Mouse (Mus musculus): Measurements from ENCODE around the gene Pdzrn3.

The Pdzrn3 gene

DNA sequence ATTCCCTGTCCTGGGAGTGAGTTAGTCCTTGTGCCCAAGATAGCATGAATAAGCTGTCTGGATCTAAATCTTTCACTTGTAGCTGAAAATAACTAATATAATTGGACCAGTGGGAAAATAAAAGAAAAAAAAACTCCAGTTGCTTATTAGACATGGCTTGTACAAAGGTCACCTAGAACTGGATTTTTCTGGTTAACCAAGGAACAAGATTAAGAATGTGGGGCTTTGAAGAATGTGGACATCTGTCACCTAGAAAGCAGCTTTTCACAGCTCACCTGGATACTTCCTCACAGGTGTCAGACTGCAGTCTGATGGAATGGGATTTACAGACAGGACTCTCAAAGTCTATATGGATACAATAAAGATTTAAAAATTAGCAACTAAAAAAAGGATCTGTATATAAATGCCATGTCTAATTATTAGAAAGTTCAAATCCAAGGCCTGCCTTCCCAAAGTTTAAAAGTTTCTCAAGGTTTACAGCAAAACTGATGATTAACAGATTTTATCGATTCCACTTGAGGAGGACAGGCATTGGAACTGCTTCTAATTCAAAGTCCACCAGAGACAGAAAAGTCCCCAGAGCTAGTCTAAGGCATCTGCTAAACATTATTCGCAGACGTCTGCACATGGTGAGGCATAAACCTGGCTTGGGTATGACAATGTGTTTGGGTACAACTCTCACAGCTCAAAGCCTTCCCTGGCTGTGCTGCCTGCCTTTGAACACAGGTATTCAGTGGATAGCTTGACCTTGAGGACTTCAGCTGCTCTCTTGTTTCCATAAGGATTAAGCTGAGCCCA lies 51.7 kb downstream of the Pdzrn3 start:
- DNase-seq, result no peak

DNA sequence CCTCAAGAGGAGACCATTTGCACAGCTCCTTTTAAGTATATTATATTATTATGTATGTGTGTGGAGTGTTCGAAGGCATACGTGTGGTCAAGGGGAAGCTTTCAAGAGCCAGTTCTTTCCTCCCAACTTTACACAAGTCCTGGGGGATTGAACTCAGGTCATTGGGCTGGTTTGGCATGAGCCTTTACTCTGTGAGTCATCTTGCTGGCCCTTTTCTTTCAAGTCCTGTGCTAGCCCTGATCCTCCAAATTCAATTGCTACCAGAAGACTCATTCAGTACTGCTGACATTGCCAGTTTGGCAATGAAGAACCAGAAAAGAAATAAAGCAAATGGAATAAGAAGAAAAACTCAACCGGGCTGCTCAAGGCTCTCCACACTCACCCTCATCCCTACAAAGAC lies 55.1 kb downstream of the Pdzrn3 start:
- no peak for DNase-seq

DNA sequence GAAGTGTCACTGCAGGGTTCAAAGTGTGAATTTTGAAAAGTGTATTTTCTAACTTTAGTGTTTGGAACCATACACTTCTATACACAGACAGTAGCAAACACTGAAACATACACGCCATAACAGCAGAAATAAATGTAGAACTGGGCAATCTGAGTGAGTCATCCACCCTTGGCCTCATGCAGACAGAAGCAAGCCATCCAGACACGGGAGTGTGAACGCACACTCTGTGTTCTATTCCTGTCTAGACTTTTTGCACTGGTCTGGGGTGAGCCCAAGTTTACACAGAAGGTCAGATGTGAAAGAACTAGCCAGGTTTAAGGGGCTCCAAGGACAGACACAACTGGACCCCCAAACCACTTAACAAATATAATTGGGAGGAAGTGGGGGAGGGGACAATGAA lies 57.3 kb downstream of the Pdzrn3 start:
- no peak for DNase-seq

DNA sequence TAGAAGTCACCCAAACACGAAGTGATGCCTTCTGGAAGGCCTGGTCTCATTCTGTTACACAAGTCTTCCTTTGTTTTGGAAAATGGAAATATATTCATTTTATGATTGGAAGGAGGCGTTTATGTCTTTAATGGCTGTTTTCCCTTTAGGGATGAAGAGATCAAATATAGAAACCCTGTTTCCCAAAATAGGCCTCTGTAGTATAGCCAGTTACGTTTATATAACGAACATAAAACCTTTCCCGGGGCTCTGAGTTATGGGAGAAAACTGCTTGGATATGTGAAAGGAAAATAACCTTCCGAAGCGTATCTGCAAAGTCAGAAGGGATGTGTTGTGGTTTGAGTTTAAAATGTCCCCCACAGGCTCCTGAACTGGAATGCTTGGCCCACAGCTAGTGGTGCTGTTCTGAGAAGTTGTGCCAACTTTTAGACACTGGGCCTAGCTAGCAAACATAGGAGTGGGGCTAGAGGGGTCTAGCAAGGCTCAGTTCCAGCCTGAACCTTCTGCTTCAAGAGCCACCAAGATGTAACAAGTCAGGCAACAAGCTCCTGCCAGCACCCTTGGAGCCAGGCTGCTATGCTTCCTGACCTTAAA lies 58.2 kb downstream of the Pdzrn3 start:
- no peak for DNase-seq

DNA sequence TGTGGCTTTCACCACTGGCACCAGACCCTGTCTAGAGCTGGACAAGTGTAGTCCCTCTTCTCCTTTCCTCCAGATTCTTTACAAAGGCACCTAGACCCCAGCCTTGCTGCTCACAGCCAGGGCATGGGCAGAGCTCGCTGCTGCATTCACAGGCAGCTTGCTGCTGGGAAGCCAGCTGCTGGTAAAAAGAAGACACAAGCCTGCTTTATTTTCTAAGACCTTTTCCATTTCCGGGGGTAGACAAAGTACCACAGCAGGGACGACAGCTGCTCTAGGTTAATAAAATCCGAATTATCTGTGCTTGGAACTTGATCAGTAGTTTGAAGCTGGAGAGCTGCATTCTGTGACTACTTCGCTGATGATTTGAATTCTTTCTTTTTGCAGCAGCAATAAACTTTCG lies 59.2 kb downstream of the Pdzrn3 start:
- DNase-seq, result no peak

DNA sequence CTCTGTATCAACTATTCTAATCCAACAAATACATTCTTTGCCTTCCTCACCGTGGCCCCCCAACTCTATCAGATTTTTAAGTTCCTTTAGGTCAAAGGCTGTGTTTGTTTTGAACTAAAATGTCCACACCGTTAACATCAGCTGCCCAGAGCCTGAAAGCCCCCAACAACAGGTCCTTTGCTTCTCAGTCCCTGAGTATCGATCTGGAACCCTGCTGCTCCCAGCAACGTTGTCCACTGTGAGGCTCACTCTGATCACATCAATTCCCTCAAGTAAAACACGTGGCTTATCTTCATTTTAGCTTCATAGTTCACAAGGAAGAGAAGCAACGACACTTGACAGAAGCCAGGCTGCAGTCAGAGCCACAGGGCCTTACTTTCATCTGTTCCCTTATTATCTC lies 66.3 kb downstream of the Pdzrn3 start:
- DNase-seq, result no peak

DNA sequence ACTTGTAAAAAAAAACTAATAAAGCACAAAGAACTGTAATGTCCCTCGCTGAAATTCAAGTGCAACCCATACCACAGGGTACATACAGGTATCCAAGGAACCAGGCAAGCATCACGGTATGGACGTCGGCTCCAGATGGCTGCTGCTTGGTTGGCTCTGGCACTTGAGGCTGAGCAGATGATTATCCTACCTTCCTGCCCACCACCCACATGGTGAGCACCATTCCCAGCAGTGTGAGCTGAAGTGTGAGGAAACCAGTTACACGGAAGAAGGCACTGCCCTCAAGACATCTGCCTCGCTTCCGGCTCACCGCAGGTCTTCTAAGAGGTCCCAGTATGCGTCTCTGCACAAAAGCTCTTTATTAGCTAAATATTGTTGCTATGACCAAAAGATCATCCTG lies 67.2 kb downstream of the Pdzrn3 start:
- no peak for DNase-seq

DNA sequence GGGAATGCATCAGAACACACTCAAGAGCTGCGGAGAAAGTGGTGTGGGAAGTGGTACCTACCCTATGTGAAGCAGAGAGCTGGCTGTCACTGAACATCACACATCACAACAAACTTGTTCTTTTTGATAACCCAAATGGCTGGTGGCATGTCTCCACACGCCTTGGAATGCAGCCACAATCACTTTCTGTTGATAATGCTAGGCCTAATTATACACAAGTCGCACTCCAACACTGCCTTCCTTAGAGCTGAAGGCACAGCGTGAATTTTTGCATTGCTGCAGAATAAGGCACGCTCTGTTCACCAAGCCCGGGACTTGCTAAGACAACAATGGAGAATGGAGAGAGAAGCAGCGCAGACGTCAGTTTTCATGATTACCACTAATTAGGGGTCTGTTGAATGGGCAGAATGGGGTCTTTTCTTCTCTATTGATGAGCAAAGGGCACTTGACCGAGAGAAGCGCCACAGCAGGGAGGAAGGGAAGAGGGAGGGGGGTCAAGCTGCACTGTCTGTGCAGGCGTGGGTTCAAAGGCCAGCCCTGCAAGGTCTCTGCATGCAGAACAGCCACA lies 69.6 kb downstream of the Pdzrn3 start:
- DNase-seq, result peak in 1 of 2 experiments; percentile 14

DNA sequence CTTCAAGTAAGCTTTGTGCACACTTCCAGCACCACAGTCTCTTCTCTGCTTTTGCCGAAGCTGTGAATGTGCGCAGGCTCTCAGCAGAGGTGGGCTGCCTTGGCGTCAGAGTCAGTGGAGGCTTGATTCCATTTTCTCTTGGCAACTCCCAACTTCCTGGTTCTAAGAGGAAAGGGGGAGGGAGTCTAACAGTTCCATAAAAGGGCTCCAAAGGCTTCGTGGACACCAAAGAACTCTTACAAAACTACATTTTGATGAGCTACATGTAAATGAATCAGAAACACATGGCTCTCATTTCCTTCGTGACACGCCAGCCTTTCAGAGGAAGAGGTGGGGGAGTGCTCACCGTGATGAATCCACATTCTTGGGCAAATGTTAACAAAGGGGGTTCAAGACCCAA lies 70.9 kb downstream of the Pdzrn3 start:
- no peak for DNase-seq

DNA sequence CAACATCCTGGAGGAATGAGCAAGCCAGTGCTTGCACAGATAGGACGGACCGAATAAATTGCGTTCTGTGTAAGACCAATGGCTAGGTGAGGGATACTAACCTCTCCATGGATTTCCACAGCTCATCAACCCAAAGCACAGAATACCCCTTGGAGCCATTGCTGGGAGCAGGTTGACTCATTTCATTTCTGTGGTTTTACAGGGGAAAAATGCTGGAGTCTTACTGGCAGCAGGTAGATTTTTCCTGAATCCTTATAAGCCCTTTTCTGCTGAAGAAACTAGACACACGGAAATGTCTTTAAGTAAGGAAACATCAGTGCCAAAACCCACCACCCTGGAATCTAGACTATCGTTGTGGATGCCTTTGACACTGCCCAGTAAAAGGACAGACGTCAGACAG lies 72.2 kb downstream of the Pdzrn3 start:
- DNase-seq, result no peak

DNA sequence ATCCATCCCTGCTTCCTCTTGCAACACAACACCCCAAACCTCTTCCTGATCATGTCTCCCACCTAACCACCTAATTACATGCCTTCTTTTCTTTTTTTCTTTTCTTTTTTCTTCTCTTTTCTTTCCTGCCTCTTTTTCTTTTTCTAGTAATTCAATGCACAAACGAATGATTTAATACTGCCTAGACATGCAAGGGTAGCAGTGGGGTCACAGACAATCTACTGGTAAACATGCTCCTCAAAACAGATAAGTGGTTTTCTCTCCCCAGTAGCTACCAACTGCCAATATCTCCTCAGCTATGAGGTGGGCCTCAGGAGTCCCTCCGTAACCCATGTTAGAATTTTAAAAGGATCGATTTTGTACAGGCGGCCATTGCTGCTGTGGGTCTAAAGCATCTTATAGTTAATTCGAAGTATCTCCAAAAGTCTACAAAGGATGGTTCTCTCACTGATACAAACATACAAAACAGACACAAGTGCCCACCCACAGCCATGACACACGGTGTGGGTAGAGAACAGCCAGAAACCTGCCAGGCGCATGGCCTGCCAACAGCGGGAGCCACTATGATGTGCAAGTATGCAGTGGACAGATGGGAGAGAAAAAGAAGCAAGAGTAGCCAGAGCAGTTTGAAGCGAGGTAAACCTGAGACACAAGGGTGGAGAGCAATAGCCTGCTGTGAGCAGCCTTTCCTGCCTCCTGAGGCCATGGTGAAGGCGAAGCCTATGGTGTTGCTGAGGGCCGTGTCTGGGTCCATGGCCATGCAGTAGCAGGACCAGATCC lies 73.5 kb downstream of the Pdzrn3 start:
- no peak for DNase-seq

DNA sequence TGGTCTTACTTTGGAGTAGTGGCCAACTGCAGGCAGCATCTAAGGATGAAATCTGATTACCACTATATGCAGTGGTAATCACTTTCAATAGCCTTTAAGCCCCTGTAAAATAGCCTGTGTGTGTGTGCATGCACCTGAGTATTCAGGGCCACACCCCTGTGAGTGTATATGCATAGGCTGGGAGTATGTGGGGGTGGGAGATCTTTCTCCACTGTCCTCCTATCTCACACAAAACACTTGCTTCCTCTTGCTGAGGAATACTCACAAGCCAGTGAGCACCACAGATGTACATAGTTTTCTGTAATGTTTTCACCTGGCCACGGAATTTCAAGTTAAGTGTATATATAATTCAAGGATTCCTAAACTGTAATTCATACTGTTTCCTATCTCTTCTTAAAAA lies 74.2 kb downstream of the Pdzrn3 start:
- no peak for DNase-seq

DNA sequence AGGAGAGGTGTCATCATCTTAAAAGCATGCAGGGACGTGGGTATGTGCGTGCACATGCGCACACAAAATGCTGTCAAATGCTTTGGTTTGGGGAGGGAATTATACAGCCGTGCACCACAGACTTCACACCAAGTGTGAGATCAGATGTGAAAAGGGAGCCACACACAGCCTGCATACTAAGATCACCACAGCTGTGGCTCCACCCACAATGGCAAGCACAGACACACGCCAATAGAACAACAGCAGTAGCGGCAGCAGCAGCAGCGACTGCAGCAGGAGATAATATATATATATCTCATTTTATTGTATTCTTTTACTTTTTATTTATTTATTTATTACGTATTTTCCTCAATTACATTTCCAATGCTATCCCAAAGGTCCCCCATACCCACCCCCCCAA lies 76.5 kb downstream of the Pdzrn3 start:
- no peak for DNase-seq

DNA sequence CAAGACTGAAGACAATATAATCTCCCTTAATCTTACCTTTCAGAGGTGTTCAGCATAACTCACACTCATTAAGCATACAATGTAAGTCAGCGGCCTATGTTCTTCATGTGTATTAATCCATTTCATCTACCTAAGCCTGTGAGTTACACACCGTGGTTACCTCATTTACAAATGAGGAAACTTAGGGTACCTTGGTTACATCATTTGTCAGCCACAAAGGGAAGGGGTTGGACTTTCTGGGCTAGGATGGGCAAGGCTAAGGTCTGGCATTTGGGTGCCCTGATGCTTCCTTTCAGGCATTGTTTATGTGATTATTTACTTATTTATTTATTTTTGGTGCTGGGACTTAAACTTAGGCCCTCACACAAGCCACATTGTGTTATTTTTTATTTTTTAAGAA lies 78.3 kb downstream of the Pdzrn3 start:
- no peak for DNase-seq

DNA sequence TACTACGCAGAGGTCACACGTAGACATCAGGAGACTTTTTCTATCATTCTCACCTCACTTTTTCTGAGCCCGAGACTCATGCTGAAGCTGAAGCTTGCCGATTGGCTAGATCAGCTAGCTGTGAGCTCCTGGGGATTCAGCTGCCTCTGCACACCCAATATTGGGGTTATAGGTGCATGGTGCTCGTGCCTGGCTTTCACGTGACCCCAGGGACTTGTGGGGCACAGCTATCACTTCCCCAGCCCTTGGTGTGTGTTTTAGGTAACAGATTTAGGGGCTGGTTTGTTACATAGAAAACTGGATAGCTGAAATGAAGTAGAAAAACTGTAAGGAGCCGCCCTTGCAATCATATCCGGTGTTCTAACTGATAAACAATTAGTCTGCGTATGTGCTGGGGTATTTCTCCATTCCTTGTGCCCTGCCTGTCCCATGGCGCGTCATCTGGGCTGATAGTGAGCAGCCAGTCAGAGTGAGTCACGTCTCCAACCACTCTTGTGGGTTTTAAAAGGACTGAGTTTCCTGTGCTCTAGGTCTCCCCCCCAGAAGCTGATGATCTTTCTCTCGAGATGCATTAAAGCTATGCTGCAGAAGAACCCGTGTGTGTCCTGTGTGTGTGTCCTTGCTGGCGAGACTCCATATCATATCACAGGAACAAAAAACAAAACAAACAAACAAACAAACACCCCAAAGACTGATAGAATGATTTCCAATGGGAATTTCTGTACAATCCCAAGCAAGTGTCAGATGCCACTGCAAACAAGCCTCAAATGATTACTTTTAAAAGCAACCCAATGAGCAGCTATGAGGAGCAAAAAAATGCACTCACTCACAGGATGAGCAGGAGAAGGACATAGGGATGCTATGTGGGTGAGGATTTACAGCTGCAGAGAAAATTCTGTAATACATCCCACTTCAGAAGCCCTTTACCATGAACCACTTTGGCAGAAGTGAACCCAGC lies 79.9 kb downstream of the Pdzrn3 start:
- DNase-seq, result no peak

DNA sequence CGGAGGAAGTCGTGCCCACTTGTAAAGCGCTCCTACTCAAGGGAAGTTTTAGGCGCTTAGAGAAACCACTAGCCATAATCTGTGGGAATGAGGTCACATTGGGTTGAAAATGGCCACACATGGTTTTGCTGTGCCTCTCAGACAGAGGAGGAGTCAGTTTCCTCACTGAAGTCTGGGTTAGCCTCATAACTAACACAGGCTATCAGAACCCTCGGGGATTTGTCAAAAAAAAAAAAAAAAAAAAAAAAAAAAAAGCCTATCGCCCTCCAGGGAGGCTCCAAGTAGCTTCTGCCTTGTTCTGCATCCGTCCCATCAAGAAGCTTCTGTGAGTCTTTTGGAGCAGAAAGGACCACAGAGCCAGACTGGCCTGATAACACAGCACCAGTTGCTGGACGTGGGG lies 80.7 kb downstream of the Pdzrn3 start:
- DNase-seq, result no peak

DNA sequence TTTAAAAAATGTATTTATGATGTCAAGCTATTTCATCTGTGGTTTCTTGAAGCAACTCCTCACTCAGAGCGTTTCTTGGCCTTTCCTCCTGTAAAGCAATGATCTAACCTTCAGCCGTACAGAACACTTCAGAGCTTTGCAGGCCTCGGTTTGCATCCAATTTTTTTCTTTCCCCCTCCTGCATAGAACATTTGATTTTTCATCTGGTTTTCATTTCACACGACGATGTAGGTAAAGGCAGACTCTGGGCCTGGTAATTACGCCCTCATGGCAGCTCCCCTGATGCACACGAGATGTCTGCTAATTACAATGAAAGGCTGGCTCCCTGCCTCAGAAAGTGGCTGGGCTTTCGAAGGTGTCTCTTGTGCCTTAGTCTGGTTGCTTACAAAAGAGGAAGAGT lies 81.4 kb downstream of the Pdzrn3 start:
- no peak for DNase-seq

DNA sequence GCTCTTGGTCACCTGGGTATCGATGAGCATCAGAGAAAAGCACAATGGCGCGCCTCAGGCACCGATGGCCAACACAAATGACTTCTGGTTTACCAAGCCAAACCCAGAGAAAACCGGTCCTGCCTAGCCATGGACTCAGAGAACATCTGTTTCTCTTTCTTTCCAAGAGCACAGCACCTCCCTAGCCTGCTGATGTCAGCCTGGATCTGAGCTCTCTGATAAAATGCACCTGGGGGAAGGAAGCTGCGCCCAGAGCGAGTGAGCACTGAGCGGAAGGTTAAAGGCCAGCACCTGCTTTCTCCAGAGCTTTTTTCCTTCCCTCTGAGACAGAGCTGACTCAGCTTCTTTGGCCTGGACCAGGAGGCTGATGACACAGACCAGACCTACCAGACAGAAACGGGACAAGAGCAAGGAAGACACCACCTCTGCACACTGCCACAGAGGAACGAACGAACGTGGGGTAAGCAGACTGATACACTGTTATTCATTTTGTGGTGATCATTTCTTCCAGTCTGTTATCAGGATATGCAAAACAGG lies 84.6 kb downstream of the Pdzrn3 start:
- DNase-seq, result no peak

DNA sequence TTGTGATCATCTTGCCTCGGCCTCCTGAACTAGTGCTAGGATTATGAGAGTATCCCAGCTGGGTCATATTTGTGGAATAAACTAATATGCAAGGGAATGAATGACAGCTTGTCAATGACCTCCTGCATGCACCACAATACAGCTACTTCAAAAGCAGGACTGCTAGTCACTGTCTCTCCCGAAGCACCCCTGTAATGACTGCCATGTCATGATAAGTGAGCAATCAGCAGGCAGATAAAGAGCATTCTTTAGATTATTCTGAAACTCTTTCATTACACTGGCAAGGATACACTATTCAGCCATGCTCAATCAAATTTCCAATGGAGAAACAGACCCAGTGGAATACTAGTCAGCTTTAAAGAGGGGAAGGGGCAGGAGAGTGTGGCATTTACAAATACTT lies 85.8 kb downstream of the Pdzrn3 start:
- no peak for DNase-seq

DNA sequence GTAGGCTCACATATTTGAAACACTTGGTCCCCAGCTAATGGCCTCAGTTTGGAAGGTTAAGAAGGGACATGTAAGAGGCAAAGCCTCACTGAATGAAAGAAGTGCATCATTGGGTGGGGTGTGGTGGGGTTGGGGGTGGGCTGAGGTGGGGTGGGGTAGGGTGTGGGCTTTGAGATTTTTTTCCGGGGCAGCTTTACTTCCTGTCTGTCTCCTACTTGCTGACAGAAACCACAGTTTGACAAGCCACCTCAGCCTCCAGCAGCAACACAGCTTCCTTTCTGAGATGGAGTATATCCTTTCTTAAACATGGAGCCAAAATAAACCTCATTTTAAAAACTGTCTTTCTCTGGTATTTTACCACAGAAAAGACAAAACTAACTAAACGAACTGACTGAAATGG lies 87.5 kb downstream of the Pdzrn3 start:
- no peak for DNase-seq

DNA sequence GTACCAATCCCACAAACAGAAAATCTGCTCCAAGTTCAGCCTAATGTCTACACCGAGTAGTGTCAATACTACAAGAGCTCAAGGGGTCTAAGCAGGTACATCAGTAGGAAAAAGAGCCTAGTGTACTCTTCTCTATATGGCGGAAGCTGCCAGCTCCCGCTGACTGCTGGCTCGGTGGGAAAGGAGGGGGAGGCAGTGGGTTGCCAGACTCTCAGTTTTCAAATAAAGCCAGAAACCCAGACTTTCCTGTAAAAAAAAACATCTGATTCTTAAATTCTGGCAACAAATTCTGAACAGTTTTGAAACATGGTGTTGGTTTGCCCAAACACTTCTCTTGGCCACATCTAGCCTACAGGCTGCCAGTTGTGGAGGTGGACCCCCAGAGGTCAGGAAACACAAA lies 88.3 kb downstream of the Pdzrn3 start:
- DNase-seq, result no peak

DNA sequence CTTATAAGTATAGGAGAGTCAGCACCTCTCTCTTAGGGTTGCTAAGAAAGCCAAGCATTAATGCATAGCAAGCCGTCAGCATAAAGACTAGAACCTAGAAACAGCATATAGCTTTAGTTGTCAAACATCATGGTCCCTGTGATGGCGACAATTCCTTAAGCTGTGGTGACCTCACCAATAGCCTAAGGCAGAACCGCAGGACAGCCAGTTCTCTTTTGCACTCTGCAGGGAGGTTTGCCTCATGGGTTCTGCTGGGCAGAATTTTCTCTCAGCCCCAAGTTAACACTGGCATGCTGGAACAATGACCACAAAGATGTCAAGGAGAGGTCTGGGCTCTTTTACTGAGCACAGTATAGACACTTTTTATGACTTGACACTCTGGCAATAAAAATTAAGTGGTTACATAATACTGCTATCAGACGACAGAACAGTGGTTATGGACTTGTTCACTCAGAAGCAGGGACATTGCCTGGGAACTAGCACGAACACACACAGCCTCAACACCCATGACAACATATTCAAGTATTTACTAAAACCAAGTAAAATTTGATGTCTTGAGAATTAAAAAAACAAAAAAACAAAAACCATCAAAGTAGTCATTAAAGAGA lies 90.0 kb downstream of the Pdzrn3 start:
- DNase-seq, result no peak
